Mouse (Mus musculus): Measurements from ENCODE around the gene Aim2. TPM values are rescaled to one million over a fixed set of nuclear protein-coding genes. Genes with fewer than 3 reads are reported as not detected.

Aim2 gene
- polyA plus RNA-seq, 2 experiments from 2014 or later: 40.0 to 50.8 TPM

- no peak for ATAC-seq
These were observed 2.2 kb upstream of the Aim2 start for GRCm38 (mm10) chr1:173348527-173348926.

- ATAC-seq: no peak
These were observed 1.5 kb upstream of the Aim2 start for GRCm38 (mm10) chr1:173349192-173349591.

- no peak for ATAC-seq
These were observed 733 bp upstream of the Aim2 start for GRCm38 (mm10) chr1:173349946-173350345.

- ATAC-seq: no peak
These were observed 4.6 kb downstream of the Aim2 start for GRCm38 (mm10) chr1:173355107-173355846.

- ATAC-seq: no peak
These were observed 6.0 kb downstream of the Aim2 start for GRCm38 (mm10) chr1:173356699-173357098.

- ATAC-seq: no peak
These were observed 7.1 kb downstream of the Aim2 start for GRCm38 (mm10) chr1:173357799-173358198.

GRCm38 (mm10) chr1:173359590-173360290, 9.1 kb downstream of the Aim2 start:
- ATAC-seq: no peak

GRCm38 (mm10) chr1:173361651-173362050, 11.0 kb downstream of the Aim2 start:
- ATAC-seq: no peak

GRCm38 (mm10) chr1:173363436-173363835, 12.8 kb downstream of the Aim2 start:
- no peak for ATAC-seq

- ATAC-seq: no peak
These were observed 13.6 kb downstream of the Aim2 start for GRCm38 (mm10) chr1:173364125-173364800.

- no peak for ATAC-seq
These were observed 15.3 kb downstream of the Aim2 start for GRCm38 (mm10) chr1:173365970-173366409.

GRCm38 (mm10) chr1:173366701-173367355, 16.1 kb downstream of the Aim2 start:
- ATAC-seq: no peak

- no peak for ATAC-seq
These were observed 16.8 kb downstream of the Aim2 start, which contains the start of gene Cadm3 for GRCm38 (mm10) chr1:173367356-173368046. Gene Cadm3 (minus strand): TSS chr1:173367695.

GRCm38 (mm10) chr1:173369611-173370010, 18.9 kb downstream of the Aim2 start:
- ATAC-seq: no peak

GRCm38 (mm10) chr1:173370456-173370855, 19.8 kb downstream of the Aim2 start:
- no peak for ATAC-seq

GRCm38 (mm10) chr1:173371586-173371985, 20.9 kb downstream of the Aim2 start:
- no peak for ATAC-seq

GRCm38 (mm10) chr1:173374020-173374419, 23.3 kb downstream of the Aim2 start:
- ATAC-seq: no peak

- no peak for ATAC-seq
These were observed 26.9 kb downstream of the Aim2 start for GRCm38 (mm10) chr1:173377380-173378112.

- ATAC-seq: no peak
These were observed 30.8 kb downstream of the Aim2 start for GRCm38 (mm10) chr1:173381436-173381835.

GRCm38 (mm10) chr1:173389431-173389830, 38.8 kb downstream of the Aim2 start:
- no peak for ATAC-seq

GRCm38 (mm10) chr1:173389901-173390401, 39.3 kb downstream of the Aim2 start:
- no peak for ATAC-seq
